ENCODE assay signal across 19 mouse cellular contexts in genomic region chr19:53657437-53657836, GRCm38 (mm10). TPM values are rescaled to one million over a fixed set of nuclear protein-coding genes. Genes with fewer than 3 reads are reported as not detected.
DNase-seq lines count a peak whose midpoint lies in the region; ATAC-seq lines count a peak whose summit lies in the region.
"Had no signal": no experiment of that assay in that cellular context is flagged by ENCODE, and none has a peak within 500 bp of the region (broad histone marks: within the 10 kb centered on the region; RNA-seq: fewer than 3 reads in every experiment).

No protein-coding gene starts in this region.

- DNase-seq in heart, adult 11 months: peak; percentile 70
- DNase-seq in heart, postnatal 25 days (ENCODE audit: low spot score): no peak
- DNase-seq in heart, postnatal 4 days: peak; percentile 0
- no peak for DNase-seq in heart, adult 18-20 months
- DNase-seq in urinary bladder, adult 2 months (ENCODE audit: low spot score): no peak
- no peak for DNase-seq in kidney, adult 11 months
- DNase-seq: adrenal gland, adult 8-10 months; adrenal gland, postnatal 14 days; adrenal gland, postnatal 36 days; cerebellum, adult 11-12 months; cerebellum, adult 2 months; cerebellum, adult 9-10 months; cerebellum, postnatal 10 days; cerebellum, postnatal 25 days had no signal

- ATAC-seq in megakaryocyte progenitor cell, adult 5-6 weeks (replicated peaks; ENCODE audit: poor library complexity): 0 out of 2 replicates have a peak, but pooled peaks have one; percentile 9
- ATAC-seq: activated CD4-positive, CD25-positive, alpha-beta regulatory T cell, adult 4 months; forebrain, embryonic 13.5 days; forebrain, embryonic 15.5 days; Patski had no signal

- intact Hi-C loops in heart, postnatal 25 days (cut with DNase I): loop anchor here (10.0 kb wide), 1 partner anchor 167 kb away; no protein-coding TSS in a partner anchor

RNA-seq across cellular contexts. Expression of gene Rbm20, which starts 19.7 kb away (rescaled TPM):
- total RNA-seq in heart, postnatal 25 days (2021): 100 to 1,000 TPM; 203 to 227 TPM
- total RNA-seq in heart, postnatal 4 days (2021): 100 to 1,000 TPM; 265 to 287 TPM
- total RNA-seq in heart, adult 18-20 months (2021): 100 to 1,000 TPM; 175 to 184 TPM
- total RNA-seq in megakaryocyte progenitor cell, adult 5-6 weeks (2015): 0.05 TPM in 1 of 2 replicates, not detected in the other
- total RNA-seq in megakaryocyte progenitor cell, adult 5-6 weeks (2017): 0.03 and 0.17 TPM in 2 replicates
- polyA plus RNA-seq in urinary bladder, adult 2 months (2012; rRNA removed): 4.4 and 4.5 TPM in 2 replicates

RNA-seq across cellular contexts. Expression of gene Smc3, which starts 57.2 kb away (rescaled TPM):
- 10 to 100 TPM; 22.4 to 23.6 TPM for total RNA-seq in heart, postnatal 25 days (2021)
- 10 to 100 TPM; 33.2 to 34.2 TPM for total RNA-seq in heart, postnatal 4 days (2021)
- 10 to 100 TPM; 20.2 to 22.6 TPM for total RNA-seq in heart, adult 18-20 months (2021)
- total RNA-seq in megakaryocyte progenitor cell, adult 5-6 weeks (2015): 131 and 140 TPM in 2 replicates
- 109 and 155 TPM in 2 replicates for total RNA-seq in megakaryocyte progenitor cell, adult 5-6 weeks (2017)
- polyA plus RNA-seq in urinary bladder, adult 2 months (2012; rRNA removed): 16.8 and 23.6 TPM in 2 replicates

Comparison
In these comparisons a context has a peak if more than half of its experiments do, and no peak if none do; other contexts are left out.
1. DNase-seq: peak in heart, adult 11 months (single experiment) and heart, postnatal 4 days (single experiment); none in heart, postnatal 25 days (single experiment), heart, adult 18-20 months (0 of 2), urinary bladder, adult 2 months (single experiment) and kidney, adult 11 months (single experiment).
2. RNA of gene Rbm20, which starts 19.7 kb away (total RNA-seq): 265 to 287 TPM in heart, postnatal 4 days, 203 to 227 TPM in heart, postnatal 25 days and 175 to 184 TPM in heart, adult 18-20 months; 0.03 to 0.17 TPM in megakaryocyte progenitor cell, adult 5-6 weeks; every median in the first group is over 100 times any median in the second.